Mouse (Mus musculus): ENCODE measurements around the gene Prr14.
"Not testable (repeated sequence)": the region's sequence is repeated elsewhere in the genome, so short reads cannot be mapped to it uniquely, and the experiment has no call there.

Gene Prr14

GRCm38 (mm10) chr7:127459311-127459710 is at the start of gene Prr14:
Prr14 (plus strand) TSS chr7:127459611.
- DNase-seq (ENCODE audit: low spot score), result not testable (repeated sequence)

GRCm38 (mm10) chr7:127411418-127411817 is 48.0 kb upstream of the Prr14 start:
- no peak for DNase-seq (ENCODE audit: low spot score)

GRCm38 (mm10) chr7:127421388-127422191 is 37.8 kb upstream of the Prr14 start, which contains the start of gene Zfp688:
Zfp688 (minus strand) TSS chr7:127422068.
- DNase-seq (ENCODE audit: low spot score), result peak; percentile 87

GRCm38 (mm10) chr7:127422247-127422646 is 37.2 kb upstream of the Prr14 start:
- DNase-seq (ENCODE audit: low spot score), result no peak

- DNase-seq (ENCODE audit: low spot score), result no peak
These were observed 34.1 kb upstream of the Prr14 start for GRCm38 (mm10) chr7:127425291-127425690.

- no peak for DNase-seq (ENCODE audit: low spot score)
These were observed 33.5 kb upstream of the Prr14 start for GRCm38 (mm10) chr7:127425911-127426310.

- DNase-seq (ENCODE audit: low spot score), result no peak
These were observed 33.1 kb upstream of the Prr14 start for GRCm38 (mm10) chr7:127426354-127426753.

- DNase-seq (ENCODE audit: low spot score), result no peak
These were observed 24.2 kb upstream of the Prr14 start for GRCm38 (mm10) chr7:127435206-127435605.

GRCm38 (mm10) chr7:127437724-127438123 is 21.7 kb upstream of the Prr14 start:
- DNase-seq (ENCODE audit: low spot score), result no peak

GRCm38 (mm10) chr7:127443976-127444375 is 15.4 kb upstream of the Prr14 start:
- no peak for DNase-seq (ENCODE audit: low spot score)

- DNase-seq (ENCODE audit: low spot score), result peak; percentile 87
These were observed 10.7 kb upstream of the Prr14 start, which contains the start of gene Zfp689 for GRCm38 (mm10) chr7:127448521-127449300. Zfp689 (minus strand) TSS chr7:127449158.

- DNase-seq (ENCODE audit: low spot score), result no peak
These were observed 9.4 kb upstream of the Prr14 start for GRCm38 (mm10) chr7:127449966-127450365.

GRCm38 (mm10) chr7:127453056-127453455 is 6.4 kb upstream of the Prr14 start:
- no peak for DNase-seq (ENCODE audit: low spot score)

- DNase-seq (ENCODE audit: low spot score), result no peak
These were observed 4.5 kb upstream of the Prr14 start for GRCm38 (mm10) chr7:127454905-127455304.

GRCm38 (mm10) chr7:127458371-127459122 is 864 bp upstream of the Prr14 start:
- DNase-seq (ENCODE audit: low spot score), result not testable (repeated sequence)

GRCm38 (mm10) chr7:127465191-127465590 is 5.8 kb downstream of the Prr14 start:
- no peak for DNase-seq (ENCODE audit: low spot score)

- DNase-seq (ENCODE audit: low spot score), result not testable (repeated sequence)
These were observed 6.3 kb downstream of the Prr14 start for GRCm38 (mm10) chr7:127465670-127466069.

GRCm38 (mm10) chr7:127466606-127467005 is 7.2 kb downstream of the Prr14 start:
- DNase-seq (ENCODE audit: low spot score), result no peak

- DNase-seq (ENCODE audit: low spot score), result no peak
These were observed 10.8 kb downstream of the Prr14 start for GRCm38 (mm10) chr7:127470011-127470715.

GRCm38 (mm10) chr7:127470743-127471645 is 11.6 kb downstream of the Prr14 start:
- DNase-seq (ENCODE audit: low spot score), result peak; percentile 92

- DNase-seq (ENCODE audit: low spot score), result no peak
These were observed 12.2 kb downstream of the Prr14 start for GRCm38 (mm10) chr7:127471646-127472010.

Data from ovary, adult 18-20 months (tissue).